Mouse (Mus musculus) R1 (cell line): ENCODE data around the gene Ldlrap1.

Experiments used
- DNase-seq: peaks from one replicate; pipeline ENCODE4 v3.0.0-alpha.2; 2018; ENCODE audit warnings: low read depth, low spot score

Ldlrap1 gene

GRCm38 (mm10) chr4:134713937-134714336 is 53.9 kb downstream of the Ldlrap1 start:
- DNase-seq = peak; percentile 81

- no peak for DNase-seq
Measured at GRCm38 (mm10) chr4:134705311-134705710, 62.5 kb downstream of the Ldlrap1 start.

- no peak for DNase-seq
Measured at GRCm38 (mm10) chr4:134704590-134704989, 63.2 kb downstream of the Ldlrap1 start.

- peak; percentile 97 for DNase-seq
Measured at GRCm38 (mm10) chr4:134703835-134704546, 63.8 kb downstream of the Ldlrap1 start, which contains the start of gene Man1c1. Man1c1 (minus strand) TSS chr4:134704290.

- DNase-seq = no peak
Measured at GRCm38 (mm10) chr4:134702981-134703834, 64.6 kb downstream of the Ldlrap1 start.

GRCm38 (mm10) chr4:134701934-134702333 is 65.9 kb downstream of the Ldlrap1 start:
- peak; percentile 79 for DNase-seq

GRCm38 (mm10) chr4:134700911-134701310 is 66.9 kb downstream of the Ldlrap1 start:
- DNase-seq = no peak

- DNase-seq = no peak
Measured at GRCm38 (mm10) chr4:134693202-134693940, 74.5 kb downstream of the Ldlrap1 start.

GRCm38 (mm10) chr4:134692388-134692787 is 75.4 kb downstream of the Ldlrap1 start:
- DNase-seq = no peak
